Mouse (Mus musculus) urinary bladder, adult 2 months (tissue): ENCODE measurements around the gene Ccsap. TPM values are rescaled to one million over a fixed set of nuclear protein-coding genes. Genes with fewer than 3 reads are reported as not detected.
A peak's percentile ranks its signal among the peaks of the same experiment; 100 is the strongest.

Source experiments
- DNase-seq: peaks from one replicate; pipeline ENCODE4 v3.0.0; 2022; ENCODE audit warnings: low spot score
- polyA plus RNA-seq: library from polyadenylated mRNA; depleted of rRNA; stranded (reverse); fragments of >200 nt; gene quantifications from 2 replicates; pipeline ENCODE4 v1.2.3, GENCODE M21; 2012; rRNA removed

The Ccsap gene
- polyA plus RNA-seq, 1 experiment: 2.2 TPM

GRCm38 (mm10) chr8:123805718-123806373 lies 54.2 kb downstream of the Ccsap start, which contains the start of gene Rab4a:
Gene Rab4a (plus strand): TSS chr8:123805985.
- peak; percentile 63 for DNase-seq

GRCm38 (mm10) chr8:123805209-123805717 lies 54.7 kb downstream of the Ccsap start:
- no peak for DNase-seq

DNA sequence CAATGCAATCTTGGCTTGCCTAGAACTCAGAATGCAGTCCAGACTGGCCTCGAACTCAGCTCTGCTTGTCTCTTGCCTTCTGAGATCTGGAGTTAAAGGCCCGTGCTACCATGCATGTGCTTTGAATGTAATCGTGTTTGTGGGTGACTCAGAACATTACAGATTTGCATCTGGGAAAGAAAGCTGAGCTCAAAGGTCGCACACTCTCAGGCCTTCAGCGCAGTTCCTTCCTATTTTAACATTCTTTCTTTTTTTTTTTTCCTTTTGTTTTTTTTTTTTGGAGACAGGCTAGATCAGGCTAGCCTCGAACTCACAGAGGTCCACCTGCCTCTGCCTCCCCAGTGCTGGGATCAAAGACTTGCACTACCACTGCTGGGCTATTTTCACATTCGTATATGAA lies 55.4 kb downstream of the Ccsap start:
- no peak for DNase-seq

- no peak for DNase-seq
Measured at GRCm38 (mm10) chr8:123803639-123804038, 56.4 kb downstream of the Ccsap start.

GRCm38 (mm10) chr8:123801538-123801937 lies 58.5 kb downstream of the Ccsap start:
- DNase-seq: no peak

DNA sequence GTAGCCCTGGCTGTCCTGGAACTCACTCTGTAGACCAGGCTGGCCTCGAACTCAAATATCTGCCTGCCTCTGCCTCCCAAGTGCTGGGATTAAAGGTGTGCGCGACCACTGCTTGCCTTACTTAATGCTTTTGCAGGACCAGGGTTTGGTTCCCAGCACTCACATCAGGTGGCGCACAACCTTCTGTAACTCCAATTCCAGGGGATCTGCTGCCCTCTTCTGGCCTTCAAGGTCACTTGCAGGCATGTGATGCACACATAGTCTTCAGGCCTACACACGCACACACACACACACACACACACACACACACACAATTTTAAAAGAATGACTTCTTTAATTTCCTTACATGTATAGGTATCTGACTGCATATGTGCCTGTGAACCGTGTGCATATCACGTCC lies 59.1 kb downstream of the Ccsap start:
- no peak for DNase-seq

GRCm38 (mm10) chr8:123799885-123800284 lies 60.1 kb downstream of the Ccsap start:
- no peak for DNase-seq

- no peak for DNase-seq
Measured at GRCm38 (mm10) chr8:123799434-123799833, 60.6 kb downstream of the Ccsap start.

GRCm38 (mm10) chr8:123797928-123798327 lies 62.1 kb downstream of the Ccsap start:
- DNase-seq: no peak

GRCm38 (mm10) chr8:123796758-123797157 lies 63.3 kb downstream of the Ccsap start:
- DNase-seq: no peak

DNA sequence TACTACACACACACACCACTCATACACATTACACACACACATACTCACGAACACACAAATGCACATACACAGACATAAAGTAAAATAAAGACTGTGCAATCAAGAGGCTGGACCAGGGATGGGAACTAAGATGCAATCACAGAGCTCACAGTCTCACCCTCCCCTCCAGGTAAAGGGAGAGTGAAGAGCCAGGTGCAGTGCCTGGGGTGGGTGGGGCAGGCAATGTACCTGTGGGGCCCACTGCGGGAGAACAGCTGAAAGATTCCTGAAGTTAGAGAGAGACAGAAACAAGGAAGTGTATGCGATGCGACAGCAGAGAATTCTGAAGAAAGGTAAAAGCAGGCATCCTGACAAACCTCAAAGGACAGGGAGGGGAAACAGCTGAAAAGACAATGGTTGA lies 65.2 kb downstream of the Ccsap start:
- no peak for DNase-seq

DNA sequence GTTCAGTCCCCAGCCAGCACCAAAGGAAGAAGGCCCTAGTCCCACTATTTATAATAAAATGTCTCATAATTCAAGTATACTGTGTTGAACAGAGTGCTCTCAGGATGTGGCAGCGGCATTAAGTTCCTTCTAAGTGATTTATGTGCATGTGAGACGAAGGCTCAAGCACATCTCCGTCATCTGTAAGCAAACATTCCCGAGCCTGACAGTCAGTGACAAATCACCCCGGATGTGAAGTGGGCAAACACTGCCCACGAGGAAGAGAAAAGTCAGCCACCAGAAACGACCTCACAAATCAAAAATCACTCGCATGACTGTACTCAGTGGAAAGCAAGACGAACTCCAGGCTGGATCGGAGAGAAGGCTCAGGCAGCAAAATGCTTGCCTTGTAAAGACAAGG lies 66.1 kb downstream of the Ccsap start:
- DNase-seq: no peak

GRCm38 (mm10) chr8:123791845-123792225 lies 68.2 kb downstream of the Ccsap start:
- no peak for DNase-seq

- DNase-seq: no peak
Measured at GRCm38 (mm10) chr8:123791101-123791844, 68.7 kb downstream of the Ccsap start.

Other genes with a start within 250 kb of the Ccsap start
- gene Rhou, start 206.3 kb downstream of the Ccsap start, polyA plus RNA-seq: 20.1 and 21.4 TPM in 2 replicates
- 37.0 and 41.4 TPM in 2 replicates for gene Rab4a, start 54.2 kb downstream of the Ccsap start, polyA plus RNA-seq
- gene Acta1, start 34.5 kb upstream of the Ccsap start, polyA plus RNA-seq: 1,444 and 2,020 TPM in 2 replicates
- 11.1 and 11.3 TPM in 2 replicates for gene Nup133, start 89.1 kb upstream of the Ccsap start, polyA plus RNA-seq
- gene Abcb10, start 122.9 kb upstream of the Ccsap start, polyA plus RNA-seq: 13.7 and 13.9 TPM in 2 replicates
- 26.4 and 31.1 TPM in 2 replicates for gene Taf5l, start 161.2 kb upstream of the Ccsap start, polyA plus RNA-seq
- gene Urb2, start 161.3 kb upstream of the Ccsap start, polyA plus RNA-seq: 6.4 and 6.7 TPM in 2 replicates